Mouse (Mus musculus) heart, embryonic 13.5 days (tissue): ENCODE measurements around the gene Adgrb3. TPM values are rescaled to one million over a fixed set of nuclear protein-coding genes. Genes with fewer than 3 reads are reported as not detected.
"Not testable (repeated sequence)": the region's sequence is repeated elsewhere in the genome, so short reads cannot be mapped to it uniquely, and the experiment has no call there.

Experiments used
- ATAC-seq: fragments of 200-750 bp; cut with Nextera tagmentation; 2 replicates; pipeline ENCODE4 v1.8.0; 2017; ENCODE audit warnings: moderate TSS enrichment; ENCODE audit not compliant: insufficient number of reproducible peaks, low FRiP score, low TSS enrichment; ENCODE audit errors: extremely low read depth
- H3K27ac ChIP-seq: fragments of 300-500 bp; sonication (generic); replicated peaks from 2 replicates; pipeline ENCODE4 v1.5.1; 2015; ENCODE audit warnings: moderate library complexity, mild to moderate bottlenecking, inconsistent platforms
- H3K27me3 ChIP-seq: fragments of 300-500 bp; sonication (generic); replicated peaks from 2 replicates; pipeline ENCODE4 v1.6.1; 2015; ENCODE audit warnings: mild to moderate bottlenecking, inconsistent platforms
- H3K36me3 ChIP-seq: fragments of 300-500 bp; sonication (generic); 2 replicates; pipeline ENCODE4 v1.6.1; 2015; ENCODE audit warnings: mild to moderate bottlenecking, inconsistent platforms
- H3K4me1 ChIP-seq: fragments of 300-500 bp; sonication (generic); 2 replicates; pipeline ENCODE4 v1.6.1; 2015; ENCODE audit warnings: inconsistent platforms
- H3K4me2 ChIP-seq: fragments of 300-500 bp; sonication (generic); 2 replicates; pipeline ENCODE4 v1.6.1; 2015; ENCODE audit warnings: inconsistent platforms, mild to moderate bottlenecking, moderate library complexity
- H3K4me3 ChIP-seq: fragments of 300-500 bp; sonication (generic); 2 replicates; pipeline ENCODE4 v1.5.1; 2015; ENCODE audit warnings: moderate library complexity, mild to moderate bottlenecking, inconsistent platforms
- H3K9ac ChIP-seq: fragments of 300-500 bp; sonication (generic); 2 replicates; pipeline ENCODE4 v1.6.1; 2015; ENCODE audit warnings: inconsistent platforms, mild to moderate bottlenecking, moderate library complexity
- H3K9me3 ChIP-seq: fragments of 300-500 bp; sonication (generic); 2 replicates; pipeline ENCODE4 v1.6.1; 2016; ENCODE audit warnings: inconsistent platforms
- WGBS: fragments of 180-500 bp; shearing (Covaris S2); methylation state at CpG from one replicate; pipeline ENCODE4 v1.1.7; 2015; ENCODE audit warnings: mixed read lengths; 5-methylcytosine and 5-hydroxymethylcytosine counted together
- polyA plus RNA-seq: library from polyadenylated mRNA; unstranded; fragments of >200 nt; fragmentation: Nextera tagmentation; extraction: Ambion mirVana; gene quantifications from 2 replicates; pipeline ENCODE4 v1.2.1, GENCODE M21; 2015

The Adgrb3 gene
- polyA plus RNA-seq, 1 experiment from 2014 or later = 0.21 TPM

- Histone ChIP-seq H3K9ac (no peak overlapping the region), H3K36me3 (no peaks in the 10 kb centered on the region), H3K4me1 (no peaks in the 10 kb centered on the region), H3K27me3 (no peaks in the 10 kb centered on the region), H3K4me3 (no peak overlapping the region), H3K27ac (no peak overlapping the region), H3K9me3 (no peaks in the 10 kb centered on the region), H3K4me2 (no peak overlapping the region)
- no peak for ATAC-seq
- WGBS = 26% methylated on average over 4 of the region's 4 CpGs
Observed at GRCm38 (mm10) chr1:25504313-25504712, 325.2 kb downstream of the Adgrb3 start.

GRCm38 (mm10) chr1:25503524-25503923 is 326.0 kb downstream of the Adgrb3 start:
- WGBS = 72% methylated on average over 4 of the region's 4 CpGs
- Histone ChIP-seq H3K4me2 (no peak overlapping the region), H3K9ac (no peak overlapping the region), H3K4me3 (no peak overlapping the region), H3K27ac (no peak overlapping the region), H3K4me1 (no peaks in the 10 kb centered on the region), H3K9me3 (no peaks in the 10 kb centered on the region), H3K36me3 (no peaks in the 10 kb centered on the region), H3K27me3 (no peaks in the 10 kb centered on the region)
- ATAC-seq = no peak

GRCm38 (mm10) chr1:25495202-25495914 is 334.1 kb downstream of the Adgrb3 start:
- Histone ChIP-seq H3K4me3 (no peak overlapping the region), H3K4me2 (no peak overlapping the region), H3K9ac (no peak overlapping the region), H3K9me3 (no peaks in the 10 kb centered on the region), H3K27ac (no peak overlapping the region), H3K36me3 (no peaks in the 10 kb centered on the region), H3K4me1 (no peaks in the 10 kb centered on the region), H3K27me3 (no peaks in the 10 kb centered on the region)
- WGBS = 65% methylated on average over 3 of the region's 3 CpGs
- ATAC-seq = no peak

GRCm38 (mm10) chr1:25491503-25491902 is 338.0 kb downstream of the Adgrb3 start:
- Histone ChIP-seq H3K9me3 (no peaks in the 10 kb centered on the region), H3K4me2 (no peak overlapping the region), H3K27ac (no peak overlapping the region), H3K36me3 (no peaks in the 10 kb centered on the region), H3K4me3 (no peak overlapping the region), H3K27me3 (no peaks in the 10 kb centered on the region), H3K4me1 (no peaks in the 10 kb centered on the region), H3K9ac (no peak overlapping the region)
- 64% methylated on average over 1 of the region's 1 CpGs for WGBS
- no peak for ATAC-seq

- H3K9me3 ChIP-seq = no peaks in the 10 kb centered on the region
- ATAC-seq = no peak
- no peak overlapping the region for H3K9ac ChIP-seq
- H3K4me2 ChIP-seq = no peak overlapping the region
- 61% methylated on average over 2 of the region's 2 CpGs for WGBS
- no peaks in the 10 kb centered on the region for H3K36me3 ChIP-seq
- no peak overlapping the region for H3K27ac ChIP-seq
- H3K4me1 ChIP-seq = no peaks in the 10 kb centered on the region
- no peaks in the 10 kb centered on the region for H3K27me3 ChIP-seq
- no peak overlapping the region for H3K4me3 ChIP-seq
Observed at GRCm38 (mm10) chr1:25490174-25490573, 339.3 kb downstream of the Adgrb3 start.

GRCm38 (mm10) chr1:25475699-25476098 is 353.8 kb downstream of the Adgrb3 start:
- Histone ChIP-seq H3K4me3 (no peak overlapping the region), H3K9ac (no peak overlapping the region), H3K27me3 (no peaks in the 10 kb centered on the region), H3K9me3 (no peaks in the 10 kb centered on the region), H3K36me3 (no peaks in the 10 kb centered on the region), H3K27ac (no peak overlapping the region), H3K4me2 (no peak overlapping the region), H3K4me1 (no peaks in the 10 kb centered on the region)
- WGBS = 73% methylated on average over 3 of the region's 3 CpGs
- no peak for ATAC-seq

- no peak overlapping the region for H3K9ac ChIP-seq
- H3K27ac ChIP-seq = no peak overlapping the region
- WGBS = 69% methylated on average over 11 of the region's 11 CpGs
- no peak for ATAC-seq
- H3K4me3 ChIP-seq = no peak overlapping the region
- H3K9me3 ChIP-seq = no peaks in the 10 kb centered on the region
- no peaks in the 10 kb centered on the region for H3K27me3 ChIP-seq
- H3K4me1 ChIP-seq = no peaks in the 10 kb centered on the region
- no peaks in the 10 kb centered on the region for H3K36me3 ChIP-seq
- no peak overlapping the region for H3K4me2 ChIP-seq
Observed at GRCm38 (mm10) chr1:25474469-25474868, 355.0 kb downstream of the Adgrb3 start.

- H3K4me1 ChIP-seq, ATAC-seq, H3K4me2 ChIP-seq, H3K4me3 ChIP-seq, H3K27ac ChIP-seq, H3K27me3 ChIP-seq, H3K9ac ChIP-seq, H3K9me3 ChIP-seq, H3K36me3 ChIP-seq: not testable (repeated sequence)
- WGBS = 27% methylated on average over 2 of the region's 2 CpGs
Observed at GRCm38 (mm10) chr1:25471612-25472011, 357.9 kb downstream of the Adgrb3 start.

GRCm38 (mm10) chr1:25462612-25463011 is 366.9 kb downstream of the Adgrb3 start:
- H3K9me3 ChIP-seq = no peaks in the 10 kb centered on the region
- no peaks in the 10 kb centered on the region for H3K4me1 ChIP-seq
- H3K36me3 ChIP-seq = no peaks in the 10 kb centered on the region
- H3K27ac ChIP-seq = no peak overlapping the region
- no peak overlapping the region for H3K4me2 ChIP-seq
- no peak for ATAC-seq
- no peak overlapping the region for H3K4me3 ChIP-seq
- WGBS = 43% methylated on average over 1 of the region's 1 CpGs
- H3K27me3 ChIP-seq = no peaks in the 10 kb centered on the region
- no peak overlapping the region for H3K9ac ChIP-seq

GRCm38 (mm10) chr1:25435506-25435905 is 394.0 kb downstream of the Adgrb3 start:
- WGBS = 54% methylated on average over 2 of the region's 2 CpGs
- no peak for ATAC-seq
- Histone ChIP-seq H3K27ac (no peak overlapping the region), H3K27me3 (no peaks in the 10 kb centered on the region), H3K36me3 (no peaks in the 10 kb centered on the region), H3K4me2 (no peak overlapping the region), H3K9me3 (no peaks in the 10 kb centered on the region), H3K4me3 (no peak overlapping the region), H3K9ac (no peak overlapping the region), H3K4me1 (no peaks in the 10 kb centered on the region)

GRCm38 (mm10) chr1:25430219-25430862 is 399.2 kb downstream of the Adgrb3 start:
- Histone ChIP-seq H3K27me3 (no peaks in the 10 kb centered on the region), H3K4me2 (no peak overlapping the region), H3K9ac (no peak overlapping the region), H3K9me3 (no peaks in the 10 kb centered on the region), H3K4me1 (no peaks in the 10 kb centered on the region), H3K36me3 (no peaks in the 10 kb centered on the region), H3K27ac (no peak overlapping the region), H3K4me3 (no peak overlapping the region)
- WGBS = 67% methylated on average over 16 of the region's 16 CpGs
- ATAC-seq = no peak

- Histone ChIP-seq H3K36me3 (no peaks in the 10 kb centered on the region), H3K27me3 (no peaks in the 10 kb centered on the region), H3K4me3 (no peak overlapping the region), H3K9me3 (no peaks in the 10 kb centered on the region), H3K27ac (no peak overlapping the region), H3K9ac (no peak overlapping the region), H3K4me2 (no peak overlapping the region), H3K4me1 (no peaks in the 10 kb centered on the region)
- ATAC-seq = no peak
- WGBS = 86% methylated on average over 2 of the region's 2 CpGs
Observed at GRCm38 (mm10) chr1:25420701-25421100, 408.8 kb downstream of the Adgrb3 start.
